Mouse (Mus musculus): Measurements from ENCODE around the gene Rft1. TPM values are rescaled to one million over a fixed set of nuclear protein-coding genes. Genes with fewer than 3 reads are reported as not detected.
A peak's percentile ranks its signal among the peaks of the same experiment; 100 is the strongest.

The Rft1 gene
- 20.7 and 21.0 TPM in 2 replicates for polyA plus RNA-seq (2015; fragmentation: Nextera tagmentation; extraction: Ambion mirVana)

- Histone ChIP-seq H3K4me2 (replicated peaks) (peak within 1 kb of the TSS; percentile 82), H3K27ac (peak within 1 kb of the TSS; percentile 88), H3K4me1 (peaks cover 11% of the 10 kb centered on the region), H3K4me3 (peak within 1 kb of the TSS; percentile 95), H3K9me3 (no peaks in the 10 kb centered on the region), H3K27me3 (no peaks in the 10 kb centered on the region), H3K9ac (peak within 1 kb of the TSS; percentile 97), H3K36me3 (peaks cover 11% of the 10 kb centered on the region; the same call in 1 of the 2 replicates)
- ATAC-seq (ENCODE audit: low FRiP score, low read depth) = peak; percentile 94
- 3% methylated on average over 38 of the region's 38 CpGs for WGBS
Measured at GRCm38 (mm10) chr14:30653943-30654659, at the start of gene Rft1. TSS of gene Rft1 (plus strand) at chr14:30654360.

GRCm38 (mm10) chr14:30606817-30607216, 47.3 kb upstream of the Rft1 start:
- Histone ChIP-seq H3K36me3 (peaks cover 64% of the 10 kb centered on the region), H3K9ac (no peak overlapping the region), H3K9me3 (no peaks in the 10 kb centered on the region), H3K27me3 (no peaks in the 10 kb centered on the region), H3K4me2 (replicated peaks) (no peak overlapping the region), H3K4me3 (no peak overlapping the region), H3K27ac (no peak overlapping the region), H3K4me1 (no peaks in the 10 kb centered on the region)
- 86% methylated on average over 5 of the region's 5 CpGs for WGBS
- no peak for ATAC-seq (ENCODE audit: low FRiP score, low read depth)

- Histone ChIP-seq H3K9me3 (no peaks in the 10 kb centered on the region), H3K4me1 (0 out of 2 replicates have a peak, but pooled peaks cover 3% of the 10 kb centered on the region), H3K9ac (no peak overlapping the region), H3K36me3 (peaks cover 55% of the 10 kb centered on the region), H3K27ac (no peak overlapping the region), H3K27me3 (no peaks in the 10 kb centered on the region), H3K4me3 (no peak overlapping the region), H3K4me2 (replicated peaks) (no peak overlapping the region)
- whole genome bisulfite sequencing = 75% methylated on average over 3 of the region's 4 CpGs
- ATAC-seq (ENCODE audit: low FRiP score, low read depth) = peak; percentile 38; the same call in 1 of the 2 replicates
Measured at GRCm38 (mm10) chr14:30607696-30608095, 46.5 kb upstream of the Rft1 start.

GRCm38 (mm10) chr14:30608176-30608575, 46.0 kb upstream of the Rft1 start:
- H3K27me3 ChIP-seq = no peaks in the 10 kb centered on the region

GRCm38 (mm10) chr14:30609499-30609898, 44.7 kb upstream of the Rft1 start:
- Histone ChIP-seq H3K27me3 (no peaks in the 10 kb centered on the region), H3K9me3 (no peaks in the 10 kb centered on the region)

More at GRCm38 (mm10) chr14:30608176-30608575, 46.0 kb upstream of the Rft1 start:
- no peak for ATAC-seq (ENCODE audit: low FRiP score, low read depth)
- peaks cover 53% of the 10 kb centered on the region for H3K36me3 ChIP-seq
- H3K4me3 ChIP-seq = no peak overlapping the region
- no peak overlapping the region for H3K27ac ChIP-seq
- H3K9me3 ChIP-seq = no peaks in the 10 kb centered on the region
- no peak overlapping the region for H3K9ac ChIP-seq
- no peak overlapping the region for H3K4me2 ChIP-seq (replicated peaks)
- WGBS = 87% methylated on average over 6 of the region's 6 CpGs
- H3K4me1 ChIP-seq = 0 out of 2 replicates have a peak, but pooled peaks cover 5% of the 10 kb centered on the region

GRCm38 (mm10) chr14:30610304-30610703, 43.9 kb upstream of the Rft1 start:
- no peak overlapping the region for H3K27ac ChIP-seq
- 79% methylated on average over 2 of the region's 2 CpGs for WGBS
- H3K9ac ChIP-seq = no peak overlapping the region
- no peak overlapping the region for H3K4me2 ChIP-seq (replicated peaks)
- H3K36me3 ChIP-seq = peaks cover 41% of the 10 kb centered on the region
- no peak overlapping the region for H3K4me3 ChIP-seq
- H3K9me3 ChIP-seq = no peaks in the 10 kb centered on the region
- 0 out of 2 replicates have a peak, but pooled peaks cover 12% of the 10 kb centered on the region for H3K4me1 ChIP-seq
- no peaks in the 10 kb centered on the region for H3K27me3 ChIP-seq
- ATAC-seq (ENCODE audit: low FRiP score, low read depth) = no peak

More at GRCm38 (mm10) chr14:30609499-30609898, 44.7 kb upstream of the Rft1 start:
- H3K4me1 ChIP-seq = 0 out of 2 replicates have a peak, but pooled peaks cover 5% of the 10 kb centered on the region
- no peak overlapping the region for H3K4me3 ChIP-seq
- peaks cover 45% of the 10 kb centered on the region for H3K36me3 ChIP-seq
- 95% methylated on average over 3 of the region's 3 CpGs for WGBS
- no peak overlapping the region for H3K27ac ChIP-seq
- H3K4me2 ChIP-seq (replicated peaks) = no peak overlapping the region
- H3K9ac ChIP-seq = no peak overlapping the region
- ATAC-seq (ENCODE audit: low FRiP score, low read depth) = no peak

GRCm38 (mm10) chr14:30610940-30611339, 43.2 kb upstream of the Rft1 start:
- 80% methylated on average over 3 of the region's 3 CpGs for WGBS
- peaks cover 35% of the 10 kb centered on the region for H3K36me3 ChIP-seq
- ATAC-seq (ENCODE audit: low FRiP score, low read depth) = no peak
- no peak overlapping the region for H3K9ac ChIP-seq
- H3K27me3 ChIP-seq = no peaks in the 10 kb centered on the region
- no peak overlapping the region for H3K27ac ChIP-seq
- H3K4me1 ChIP-seq = peaks cover 17% of the 10 kb centered on the region; the same call in 1 of the 2 replicates
- H3K4me2 ChIP-seq (replicated peaks) = no peak overlapping the region
- no peaks in the 10 kb centered on the region for H3K9me3 ChIP-seq
- no peak overlapping the region for H3K4me3 ChIP-seq

GRCm38 (mm10) chr14:30612523-30612922, 41.6 kb upstream of the Rft1 start:
- peaks cover 22% of the 10 kb centered on the region for H3K36me3 ChIP-seq
- H3K9me3 ChIP-seq = no peaks in the 10 kb centered on the region
- H3K9ac ChIP-seq = no peak overlapping the region
- WGBS = 23% methylated on average over 7 of the region's 7 CpGs
- ATAC-seq (ENCODE audit: low FRiP score, low read depth) = no peak
- no peaks in the 10 kb centered on the region for H3K27me3 ChIP-seq
- no peak overlapping the region for H3K4me3 ChIP-seq
- peaks cover 18% of the 10 kb centered on the region; the same call in 1 of the 2 replicates for H3K4me1 ChIP-seq
- no peak overlapping the region for H3K27ac ChIP-seq
- H3K4me2 ChIP-seq (replicated peaks) = no peak overlapping the region

GRCm38 (mm10) chr14:30612962-30613715, 41.0 kb upstream of the Rft1 start:
- ATAC-seq (ENCODE audit: low FRiP score, low read depth) = no peak

GRCm38 (mm10) chr14:30616751-30617150, 37.4 kb upstream of the Rft1 start:
- Histone ChIP-seq H3K27ac (no peak overlapping the region), H3K27me3 (no peaks in the 10 kb centered on the region), H3K9me3 (no peaks in the 10 kb centered on the region), H3K4me1 (peaks cover 18% of the 10 kb centered on the region; the same call in 1 of the 2 replicates), H3K9ac (no peak overlapping the region), H3K4me3 (no peak overlapping the region), H3K4me2 (replicated peaks) (no peak overlapping the region), H3K36me3 (peaks cover 2% of the 10 kb centered on the region; the same call in 1 of the 2 replicates)
- ATAC-seq (ENCODE audit: low FRiP score, low read depth) = no peak
- WGBS = 49% methylated on average over 2 of the region's 2 CpGs

More at GRCm38 (mm10) chr14:30612962-30613715, 41.0 kb upstream of the Rft1 start:
- no peaks in the 10 kb centered on the region for H3K9me3 ChIP-seq
- no peak overlapping the region for H3K9ac ChIP-seq
- H3K27me3 ChIP-seq = no peaks in the 10 kb centered on the region
- no peak overlapping the region for H3K27ac ChIP-seq
- H3K4me3 ChIP-seq = no peak overlapping the region
- WGBS = 80% methylated on average over 2 of the region's 2 CpGs
- H3K4me1 ChIP-seq = peaks cover 18% of the 10 kb centered on the region; the same call in 1 of the 2 replicates
- no peak overlapping the region for H3K4me2 ChIP-seq (replicated peaks)
- H3K36me3 ChIP-seq = peaks cover 18% of the 10 kb centered on the region

- Histone ChIP-seq H3K4me1 (peaks cover 22% of the 10 kb centered on the region; the same call in 1 of the 2 replicates), H3K36me3 (peaks cover 2% of the 10 kb centered on the region; the same call in 1 of the 2 replicates), H3K4me3 (no peak overlapping the region), H3K27ac (no peak overlapping the region), H3K27me3 (no peaks in the 10 kb centered on the region), H3K9ac (no peak overlapping the region), H3K4me2 (replicated peaks) (no peak overlapping the region), H3K9me3 (no peaks in the 10 kb centered on the region)
- ATAC-seq (ENCODE audit: low FRiP score, low read depth) = no peak
- 87% methylated on average over 2 of the region's 2 CpGs for WGBS
Measured at GRCm38 (mm10) chr14:30618746-30619275, 35.3 kb upstream of the Rft1 start.

Measured in limb, embryonic 13.5 days (tissue).